Mouse (Mus musculus) heart, adult 18-20 months (tissue): Measurements from ENCODE around the gene Lpp. TPM values are rescaled to one million over a fixed set of nuclear protein-coding genes. Genes with fewer than 3 reads are reported as not detected.
A peak's percentile ranks its signal among the peaks of the same experiment; 100 is the strongest.
"Not testable (repeated sequence)": the region's sequence is repeated elsewhere in the genome, so short reads cannot be mapped to it uniquely, and the experiment has no call there.

Experiments used
- DNase-seq, 2 experiments: peaks; one replicate each; pipeline ENCODE4 v3.0.0; 2021 to 2022; ENCODE audit warnings: mixed read lengths in 1 of 2
- microRNA-seq, 2 experiments: library from miRNA; unstranded; fragments of <30 nt; microRNA quantifications; one replicate each; pipeline ENCODE4 v1.2.0; 2022
- total RNA-seq, 2 experiments: library from RNA; stranded (reverse); gene quantifications; 2 replicates each; pipeline ENCODE4 v1.2.3; 2021

The Lpp gene
- total RNA-seq, 2 experiments from 2014 or later = 20.7 to 25.2 TPM

DNA sequence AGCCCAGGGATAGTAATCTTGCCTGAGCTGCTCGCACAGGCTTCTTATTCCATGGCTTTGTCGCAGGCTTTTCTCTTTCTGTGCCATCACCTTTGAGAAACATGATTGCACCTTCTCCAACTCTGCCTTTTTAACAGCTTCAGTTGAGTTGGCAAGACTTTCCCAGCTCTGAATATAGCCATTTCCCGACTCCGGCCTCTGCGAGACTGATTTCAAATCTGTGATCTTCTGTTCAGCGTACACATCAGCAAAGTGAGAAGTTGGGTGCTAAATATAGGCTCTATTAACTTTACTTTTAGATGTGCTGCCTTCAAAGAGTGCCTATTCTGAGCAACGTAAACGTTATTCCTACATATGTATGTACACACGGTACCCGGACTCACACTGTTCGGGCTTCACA lies 597.0 kb downstream of the Lpp start:
- DNase-seq = no peak

GRCm38 (mm10) chr16:24991059-24991541 lies 597.8 kb downstream of the Lpp start:
- DNase-seq = no peak

DNA sequence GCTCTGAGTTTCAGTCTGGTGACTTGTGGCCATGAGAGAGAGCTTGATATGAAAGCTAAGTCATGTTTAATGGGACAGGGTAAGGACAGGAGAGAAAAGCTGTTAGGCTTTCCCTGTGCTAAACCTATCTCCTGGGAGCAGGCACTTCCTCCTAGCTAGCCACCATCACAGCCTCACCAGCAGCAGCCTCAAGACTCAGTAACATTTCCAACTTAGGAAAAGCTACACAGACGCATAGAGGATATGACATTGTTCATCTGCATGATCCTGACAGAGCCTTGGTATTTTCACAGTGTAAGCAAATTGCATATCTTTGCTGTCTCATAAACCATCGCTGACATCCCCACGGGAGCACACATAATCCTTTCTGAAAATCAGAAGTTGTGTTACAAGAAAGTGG lies 598.7 kb downstream of the Lpp start:
- DNase-seq = no peak

DNA sequence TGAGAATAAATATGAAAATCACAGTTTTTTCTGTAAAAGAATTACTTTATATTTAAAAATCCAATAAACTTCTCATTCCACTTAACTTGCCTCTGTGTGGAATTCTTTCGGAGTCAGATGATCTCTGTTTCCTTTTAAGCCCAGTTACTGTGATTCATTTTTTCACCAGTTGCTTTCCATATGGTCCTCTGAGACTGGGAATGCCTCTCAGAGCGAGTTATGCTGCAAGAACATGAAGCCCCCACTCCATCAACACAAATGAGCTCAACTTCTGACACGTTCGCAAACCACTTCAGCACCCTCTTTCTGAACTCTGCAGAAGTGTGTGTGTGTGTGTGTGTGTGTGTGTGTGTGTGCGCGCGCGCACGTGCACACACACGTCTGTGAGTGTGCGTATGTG lies 599.2 kb downstream of the Lpp start:
- DNase-seq = no peak

DNA sequence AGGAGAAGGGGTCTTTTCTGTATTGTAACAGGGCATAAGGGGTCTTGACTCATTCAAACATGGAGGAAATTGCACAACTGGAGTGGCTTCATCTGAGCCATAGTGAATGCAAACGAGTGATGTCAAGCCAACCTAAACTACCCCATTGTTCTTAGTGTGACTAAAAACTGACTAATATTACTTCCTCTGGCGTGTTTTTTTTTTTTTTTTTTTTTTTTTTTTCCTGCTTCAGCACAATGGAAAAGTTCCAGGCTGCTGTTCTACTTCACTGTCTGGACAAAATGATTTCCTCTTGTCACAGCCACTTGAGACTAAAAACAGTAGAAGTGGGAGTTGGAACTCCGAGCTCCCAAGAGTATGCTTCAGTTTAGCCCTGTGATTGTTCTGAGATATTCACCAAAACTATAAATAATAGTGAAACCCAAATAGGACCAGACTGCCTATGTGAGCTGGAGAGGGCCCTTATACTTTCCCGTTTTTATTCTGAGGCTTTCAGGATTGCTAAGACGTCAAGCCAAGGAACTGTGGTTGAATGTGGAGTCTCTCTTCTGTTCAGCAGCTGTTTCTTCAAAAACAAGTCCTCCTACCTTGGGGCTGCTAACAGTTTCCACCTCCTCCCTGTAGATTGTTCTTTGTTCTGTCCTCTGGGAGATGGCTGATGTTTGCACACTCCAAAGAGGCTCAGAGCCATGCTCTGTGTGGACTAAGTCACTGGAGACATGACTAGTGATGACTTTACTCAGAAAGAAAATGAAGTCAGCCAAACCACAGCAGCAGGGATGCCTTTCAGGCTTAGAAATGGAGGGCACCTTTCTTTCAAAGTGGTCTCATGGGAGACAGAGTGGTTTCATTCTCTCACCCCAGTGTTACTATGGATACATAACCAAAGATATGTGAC lies 617.9 kb downstream of the Lpp start:
- peak; percentile 56 to 70 for DNase-seq

GRCm38 (mm10) chr16:25012938-25013337 lies 619.6 kb downstream of the Lpp start:
- no peak for DNase-seq

DNA sequence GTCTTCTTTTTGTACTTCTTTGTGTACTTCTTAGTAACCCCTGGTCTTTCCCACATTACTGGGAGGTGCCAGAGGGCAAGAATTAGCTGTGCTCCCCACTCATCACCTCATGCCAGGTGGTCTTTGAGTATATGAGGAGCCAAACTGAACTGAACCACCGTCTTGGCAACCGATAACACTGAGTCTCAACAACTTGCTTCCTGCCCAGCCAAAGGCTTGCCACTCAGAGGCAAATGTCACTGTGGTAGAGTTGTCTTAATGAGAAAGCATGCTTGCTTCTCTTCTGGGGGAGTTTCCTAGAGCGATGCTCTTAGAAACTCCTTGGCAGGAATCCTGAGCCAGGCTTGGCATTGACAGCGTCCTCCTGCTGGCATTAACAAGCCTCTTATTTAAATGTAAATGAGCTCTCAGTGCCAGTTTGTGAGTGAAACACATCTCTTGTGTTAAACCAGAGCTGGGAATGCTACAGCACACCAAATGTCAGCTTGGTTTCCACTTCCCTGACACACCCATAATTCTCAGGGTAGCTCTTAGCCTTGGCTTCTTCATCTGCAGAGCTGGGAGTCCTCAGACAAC lies 623.0 kb downstream of the Lpp start:
- DNase-seq = no peak

DNA sequence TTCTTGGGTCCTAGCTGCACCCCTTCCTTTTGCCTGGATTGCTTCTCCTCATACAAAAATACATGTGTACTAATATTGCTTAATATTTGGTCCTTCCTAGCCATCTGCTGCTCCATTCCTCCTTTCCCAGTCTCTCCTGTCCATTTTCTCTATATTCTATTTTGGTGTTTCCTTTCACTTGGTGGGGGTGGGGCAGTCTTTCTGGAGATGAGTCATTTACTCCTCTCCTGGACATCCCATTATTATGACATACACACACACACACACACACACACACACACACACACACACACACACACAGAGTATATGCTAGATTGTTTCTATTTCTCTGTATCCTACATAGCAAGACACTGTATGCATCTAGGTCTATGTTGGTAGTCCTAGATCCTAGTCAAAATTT lies 623.7 kb downstream of the Lpp start:
- no peak for DNase-seq

DNA sequence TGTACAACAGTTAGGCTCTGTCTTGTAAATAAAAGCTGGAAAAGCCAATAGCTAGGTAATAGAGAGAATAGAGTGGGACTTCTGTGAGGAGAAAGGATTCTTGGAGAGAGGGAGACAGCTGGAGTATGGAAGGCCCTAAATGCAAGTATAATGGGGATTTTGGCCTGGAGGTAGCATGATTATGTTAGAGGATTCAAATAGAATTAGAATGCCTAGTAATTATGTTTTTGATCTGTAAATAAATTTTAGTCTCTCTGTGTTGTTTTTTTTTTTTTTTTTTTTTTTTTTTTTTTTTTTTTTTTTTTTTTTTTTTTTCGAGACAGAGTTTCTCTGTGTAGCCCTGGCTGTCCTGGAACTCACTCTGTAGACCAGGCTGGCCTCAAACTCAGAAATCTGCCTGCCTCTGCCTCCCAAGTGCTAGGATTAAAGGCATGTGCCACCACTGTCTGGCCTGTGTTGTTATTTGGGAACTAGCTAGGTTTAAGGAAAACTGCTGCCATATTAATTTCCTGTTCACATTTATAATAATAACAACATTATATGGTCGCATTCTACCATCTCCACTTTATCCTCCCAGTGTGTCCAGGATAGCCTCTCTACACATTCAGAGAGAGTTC lies 628.5 kb downstream of the Lpp start:
- not testable (repeated sequence) for DNase-seq

DNA sequence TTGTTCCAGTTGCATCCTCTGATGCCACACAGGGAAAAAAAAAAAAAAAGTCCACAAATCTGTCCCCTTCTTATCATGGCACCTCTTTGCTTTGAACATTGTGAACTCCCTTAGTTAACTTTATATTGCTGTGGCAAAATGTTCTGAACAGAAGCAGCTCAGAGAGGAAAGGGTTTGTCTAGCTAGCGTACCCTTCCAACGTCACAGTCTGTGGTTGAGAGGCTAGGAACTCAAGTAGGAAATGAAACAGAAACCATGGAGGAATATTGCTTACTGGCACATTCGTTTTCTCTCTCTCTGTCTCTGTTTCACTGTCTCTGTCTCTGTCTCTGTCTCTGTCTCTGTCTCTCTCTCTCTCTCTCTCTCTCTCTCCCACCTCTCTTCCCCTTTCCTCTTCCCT lies 631.3 kb downstream of the Lpp start:
- DNase-seq = peak in 1 of 2 experiments; percentile 27

DNA sequence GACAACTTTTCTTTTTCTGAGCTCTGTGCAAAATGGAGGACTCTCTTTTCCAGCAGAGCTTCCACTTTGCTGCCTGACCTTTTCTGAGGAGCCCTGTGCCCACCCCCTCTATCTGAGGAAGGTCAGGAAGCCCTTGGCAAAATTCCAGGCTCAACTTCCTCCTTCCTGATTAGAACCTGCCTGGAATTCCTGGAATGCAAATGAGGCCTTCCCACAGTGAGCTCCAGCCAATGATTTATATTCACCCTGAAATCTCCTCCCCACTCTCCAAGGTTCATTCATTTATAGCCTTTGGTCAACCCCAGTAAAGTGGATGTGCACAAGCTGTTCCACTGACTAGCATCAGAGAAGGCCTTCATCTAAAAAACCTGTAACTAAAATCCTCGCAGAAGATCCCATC lies 632.9 kb downstream of the Lpp start:
- no peak for DNase-seq

GRCm38 (mm10) chr16:25029548-25029947 lies 636.2 kb downstream of the Lpp start:
- no peak for DNase-seq

GRCm38 (mm10) chr16:25037361-25037760 lies 644.1 kb downstream of the Lpp start:
- DNase-seq = no peak

- no peak for DNase-seq
Measured at GRCm38 (mm10) chr16:25038529-25038928, 645.2 kb downstream of the Lpp start.

GRCm38 (mm10) chr16:25039904-25040303 lies 646.6 kb downstream of the Lpp start:
- no peak for DNase-seq

- DNase-seq = no peak
Measured at GRCm38 (mm10) chr16:25041165-25041564, 647.9 kb downstream of the Lpp start.

DNA sequence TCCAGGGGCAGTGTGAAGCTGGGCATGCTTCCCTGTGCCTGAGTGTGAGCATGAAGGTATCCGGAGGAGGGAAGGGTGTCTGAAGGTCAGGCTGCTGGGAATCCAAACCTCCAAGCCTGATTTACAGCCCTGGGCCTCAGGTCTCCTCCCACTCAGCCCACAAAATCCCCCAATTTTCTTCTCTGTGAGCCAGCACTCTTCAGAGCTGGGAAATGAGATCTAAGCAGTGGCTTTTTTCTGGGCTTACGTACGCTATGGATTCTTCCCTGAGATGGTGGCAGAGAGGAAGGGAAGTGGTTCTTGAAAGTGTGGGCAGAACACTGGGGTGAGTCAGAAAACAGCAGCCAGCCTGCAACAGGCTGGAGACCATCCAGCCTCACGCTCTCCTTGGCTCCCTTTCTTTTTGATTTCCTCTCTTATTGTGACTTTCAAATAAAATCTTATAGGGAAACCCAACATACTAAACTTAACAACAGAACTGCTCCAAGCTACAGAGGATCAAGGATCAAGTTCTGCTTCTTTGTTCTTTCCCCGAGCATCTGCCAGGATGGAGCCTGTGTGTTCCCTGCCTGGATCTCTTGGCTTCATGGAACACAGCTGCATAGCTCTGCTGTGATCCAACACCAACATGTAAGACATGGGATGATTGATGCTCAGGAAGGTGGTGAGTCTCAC lies 648.7 kb downstream of the Lpp start:
- peak; percentile 35 to 50 for DNase-seq

Small RNA genes within 50 kb of the gene (microRNA-seq; reads per million reads assigned to microRNA genes)
- gene Mir28a = 1,601 to 2,345 reads per million in 2 experiments
